Mouse (Mus musculus) ovary, postnatal 36 days (tissue): ENCODE data around the gene Wdtc1.

ENCODE experiments used
- DNase-seq: peaks from one replicate; pipeline ENCODE4 v3.0.0; 2022; ENCODE audit warnings: low spot score, mixed read lengths

The Wdtc1 gene

GRCm38 (mm10) chr4:133375812-133376577 is 22.7 kb upstream of the Wdtc1 start:
- no peak for DNase-seq

GRCm38 (mm10) chr4:133374011-133374410 is 20.7 kb upstream of the Wdtc1 start:
- no peak for DNase-seq

- no peak for DNase-seq
Measured at GRCm38 (mm10) chr4:133372278-133372665, 19.0 kb upstream of the Wdtc1 start.

- no peak for DNase-seq
Measured at GRCm38 (mm10) chr4:133371621-133372277, 18.5 kb upstream of the Wdtc1 start.

GRCm38 (mm10) chr4:133370298-133371274 is 17.3 kb upstream of the Wdtc1 start:
- no peak for DNase-seq

GRCm38 (mm10) chr4:133369553-133370297 is 16.4 kb upstream of the Wdtc1 start, which contains the start of gene Slc9a1:
TSS of gene Slc9a1 (plus strand) at chr4:133369706.
- DNase-seq: peak; percentile 92

GRCm38 (mm10) chr4:133354641-133355040 is 1.4 kb upstream of the Wdtc1 start:
- no peak for DNase-seq

GRCm38 (mm10) chr4:133352797-133353196 is 484 bp downstream of the Wdtc1 start:
- DNase-seq: no peak

GRCm38 (mm10) chr4:133348051-133348775 is 5.1 kb downstream of the Wdtc1 start:
- DNase-seq: no peak

GRCm38 (mm10) chr4:133347624-133348023 is 5.7 kb downstream of the Wdtc1 start:
- no peak for DNase-seq

- no peak for DNase-seq
Measured at GRCm38 (mm10) chr4:133346577-133346976, 6.7 kb downstream of the Wdtc1 start.

- no peak for DNase-seq
Measured at GRCm38 (mm10) chr4:133345702-133346101, 7.6 kb downstream of the Wdtc1 start.

- DNase-seq: no peak
Measured at GRCm38 (mm10) chr4:133344112-133344511, 9.2 kb downstream of the Wdtc1 start.

- DNase-seq: no peak
Measured at GRCm38 (mm10) chr4:133340217-133340616, 13.1 kb downstream of the Wdtc1 start.

- DNase-seq: peak; percentile 99
Measured at GRCm38 (mm10) chr4:133339148-133339749, 14.0 kb downstream of the Wdtc1 start.

- DNase-seq: no peak
Measured at GRCm38 (mm10) chr4:133338521-133339095, 14.7 kb downstream of the Wdtc1 start.

- DNase-seq: no peak
Measured at GRCm38 (mm10) chr4:133337833-133338520, 15.3 kb downstream of the Wdtc1 start.

GRCm38 (mm10) chr4:133333306-133333705 is 20.0 kb downstream of the Wdtc1 start:
- no peak for DNase-seq

- DNase-seq: no peak
Measured at GRCm38 (mm10) chr4:133330296-133330695, 23.0 kb downstream of the Wdtc1 start.
